Mouse (Mus musculus) small intestine, adult 2 months (tissue): Measurements from ENCODE around the gene Adk.

Experiments
- CTCF ChIP-seq: fragments of 200-500 bp; IDR thresholded peaks from 2 replicates; pipeline ENCODE4 v1.5.1; 2012; ENCODE audit warnings: low read depth, mild to moderate bottlenecking, control low read depth, inconsistent platforms, low read length, moderate library complexity, mixed read lengths; ENCODE audit not compliant: insufficient replicate concordance, insufficient read length; ENCODE audit errors: extremely low read depth
- POLR2A ChIP-seq: fragments of 200-500 bp; IDR thresholded peaks from 2 replicates; pipeline ENCODE4 v1.6.1; 2012; ENCODE audit warnings: low read depth, mild to moderate bottlenecking, control low read depth, inconsistent platforms, low read length, moderate library complexity

DNA sequence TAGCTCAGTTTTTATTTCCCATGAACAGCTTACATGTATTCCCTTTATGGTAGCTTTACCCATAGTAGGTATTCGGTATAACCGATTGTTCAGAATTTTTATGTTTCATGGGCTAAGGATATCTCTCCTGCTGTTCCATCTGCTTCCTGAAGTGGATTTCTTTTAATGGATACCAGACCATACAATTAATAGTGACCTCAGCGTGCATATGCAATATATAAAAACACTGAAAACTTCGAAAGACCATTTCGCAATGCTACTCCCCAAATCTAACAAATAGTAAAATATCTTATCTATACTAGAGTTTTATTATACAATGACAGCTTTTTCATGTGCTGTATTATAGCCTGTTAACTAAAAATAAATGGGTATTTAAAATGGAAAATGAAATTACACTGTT is 232.5 kb downstream of the Adk start:
- TF ChIP-seq CTCF (no peak), POLR2A (no peak)
